Mouse (Mus musculus) heart, postnatal 0 days (tissue): Measurements from ENCODE around the gene Runx2. TPM values are rescaled to one million over a fixed set of nuclear protein-coding genes. Genes with fewer than 3 reads are reported as not detected.

ENCODE experiments used
- ATAC-seq: fragments of 200-750 bp; cut with Nextera tagmentation; 2 replicates; pipeline ENCODE4 v1.8.0; 2017; ENCODE audit warnings: low read depth, moderate number of reproducible peaks, moderate library complexity; ENCODE audit not compliant: insufficient read depth
- DNase-seq: peaks from one replicate; pipeline ENCODE4 v3.0.0-alpha.2; 2016; ENCODE audit warnings: low spot score
- H3K27ac ChIP-seq: fragments of 300-500 bp; sonication (generic); 2 replicates; pipeline ENCODE4 v1.5.1; 2014; ENCODE audit warnings: low read depth, mild to moderate bottlenecking
- H3K27me3 ChIP-seq: fragments of 300-500 bp; sonication (generic); 2 replicates; pipeline ENCODE4 v1.6.1; 2014; ENCODE audit warnings: low read length, mixed read lengths; ENCODE audit not compliant: control insufficient read depth, insufficient read depth
- H3K36me3 ChIP-seq: fragments of 300-500 bp; sonication (generic); replicated peaks from 2 replicates; pipeline ENCODE4 v1.6.1; 2014; ENCODE audit warnings: low read length, mixed read lengths; ENCODE audit not compliant: control insufficient read depth, insufficient read depth
- H3K4me1 ChIP-seq: fragments of 300-500 bp; sonication (generic); 2 replicates; pipeline ENCODE4 v1.6.1; 2014; ENCODE audit warnings: antibody characterized with exemption; ENCODE audit not compliant: control insufficient read depth, insufficient read depth
- H3K4me2 ChIP-seq: fragments of 300-500 bp; sonication (generic); 2 replicates; pipeline ENCODE4 v1.6.1; 2014; ENCODE audit warnings: low read depth, mild to moderate bottlenecking, low read length, moderate library complexity
- H3K4me3 ChIP-seq: fragments of 300-500 bp; sonication (generic); 2 replicates; pipeline ENCODE4 v1.5.1; 2014; ENCODE audit warnings: low read depth, low read length
- H3K9ac ChIP-seq: fragments of 300-500 bp; sonication (generic); replicated peaks from 2 replicates; pipeline ENCODE4 v1.6.1; 2014; ENCODE audit warnings: low read depth, low read length, mixed read lengths
- H3K9me3 ChIP-seq: fragments of 300-500 bp; sonication (generic); replicated peaks from 2 replicates; pipeline ENCODE4 v1.6.1; 2016; ENCODE audit warnings: low read length; ENCODE audit not compliant: control insufficient read depth
- CTCF ChIP-seq: IDR thresholded peaks from 2 replicates; pipeline ENCODE4 v1.5.1; 2016; ENCODE audit warnings: antibody characterized with exemption, control low read depth, low read depth
- EP300 ChIP-seq: IDR thresholded peaks from 2 replicates; pipeline ENCODE4 v1.6.1; 2016; ENCODE audit warnings: antibody characterized with exemption, low read depth
- WGBS: fragments of 180-500 bp; shearing (Covaris S2); extraction: QIAGEN DNeasy Blood & Tissue Kit; methylation state at CpG from one replicate; pipeline ENCODE4 v1.1.7; 2014; 5-methylcytosine and 5-hydroxymethylcytosine counted together
- polyA plus RNA-seq: library from polyadenylated mRNA; unstranded; fragments of >200 nt; fragmentation: Nextera tagmentation; extraction: Ambion mirVana; gene quantifications from 2 replicates; pipeline ENCODE4 v1.2.1, GENCODE M21; 2015
- total RNA-seq: library from RNA; depleted of rRNA; stranded (reverse); fragments of >200 nt; gene quantifications from 2 replicates; pipeline ENCODE4 v1.2.3, GENCODE M21; 2014; ENCODE audit warnings: low replicate concordance

Runx2 gene
- total and polyA plus RNA-seq, 2 experiments from 2014 or later = 0.04 TPM; not detected in 1

- H3K27me3 ChIP-seq = no peaks in the 10 kb centered on the region
- H3K9ac ChIP-seq = no peak overlapping the region
- no peak for TF ChIP-seq CTCF
- no peak for TF ChIP-seq EP300
- no peak overlapping the region for H3K4me3 ChIP-seq
- H3K9me3 ChIP-seq = no peaks in the 10 kb centered on the region
- no peaks in the 10 kb centered on the region for H3K36me3 ChIP-seq
- ATAC-seq = no peak
- no peak overlapping the region for H3K4me2 ChIP-seq
- no peak overlapping the region for H3K27ac ChIP-seq
- no peak for DNase-seq
- WGBS = 66% methylated on average over 8 of the region's 8 CpGs
- no peaks in the 10 kb centered on the region for H3K4me1 ChIP-seq
These were observed 216.6 kb downstream of the Runx2 start for GRCm38 (mm10) chr17:44597918-44598504.

GRCm38 (mm10) chr17:44592737-44593090, 221.9 kb downstream of the Runx2 start:
- DNase-seq (no peak), ATAC-seq (no peak)
- 81% methylated on average over 6 of the region's 6 CpGs for WGBS
- Histone ChIP-seq H3K27ac (no peak overlapping the region), H3K27me3 (no peaks in the 10 kb centered on the region), H3K4me1 (no peaks in the 10 kb centered on the region), H3K9me3 (no peaks in the 10 kb centered on the region), H3K36me3 (no peaks in the 10 kb centered on the region), H3K4me3 (no peak overlapping the region), H3K4me2 (no peak overlapping the region), H3K9ac (no peak overlapping the region)
- TF ChIP-seq CTCF = no peak

GRCm38 (mm10) chr17:44592067-44592736, 222.4 kb downstream of the Runx2 start:
- WGBS = 72% methylated on average over 16 of the region's 16 CpGs
- no peak for ATAC-seq
- TF ChIP-seq CTCF (no peak), EP300 (no peak)

GRCm38 (mm10) chr17:44588470-44588869, 226.1 kb downstream of the Runx2 start:
- no peaks in the 10 kb centered on the region for H3K9me3 ChIP-seq
- H3K9ac ChIP-seq = no peak overlapping the region
- H3K4me1 ChIP-seq = no peaks in the 10 kb centered on the region
- no peak for ATAC-seq
- H3K36me3 ChIP-seq = no peaks in the 10 kb centered on the region
- 63% methylated on average over 3 of the region's 3 CpGs for WGBS
- DNase-seq = no peak
- no peak overlapping the region for H3K4me3 ChIP-seq
- H3K27me3 ChIP-seq = no peaks in the 10 kb centered on the region
- H3K27ac ChIP-seq = no peak overlapping the region
- TF ChIP-seq EP300 (no peak), CTCF (no peak)
- no peak overlapping the region for H3K4me2 ChIP-seq

More at GRCm38 (mm10) chr17:44592067-44592736, 222.4 kb downstream of the Runx2 start:
- Histone ChIP-seq H3K4me1 (no peaks in the 10 kb centered on the region), H3K4me2 (no peak overlapping the region), H3K36me3 (no peaks in the 10 kb centered on the region), H3K9ac (no peak overlapping the region), H3K4me3 (no peak overlapping the region), H3K27me3 (no peaks in the 10 kb centered on the region), H3K9me3 (no peaks in the 10 kb centered on the region), H3K27ac (no peak overlapping the region)
- no peak for DNase-seq

- no peak overlapping the region for H3K4me2 ChIP-seq
- TF ChIP-seq CTCF = no peak
- TF ChIP-seq EP300 = no peak
- H3K4me3 ChIP-seq = no peak overlapping the region
- H3K9me3 ChIP-seq = no peaks in the 10 kb centered on the region
- H3K27me3 ChIP-seq = no peaks in the 10 kb centered on the region
- no peaks in the 10 kb centered on the region for H3K4me1 ChIP-seq
- H3K27ac ChIP-seq = no peak overlapping the region
- H3K36me3 ChIP-seq = no peaks in the 10 kb centered on the region
- no peak for DNase-seq
- WGBS = 50% methylated on average over 3 of the region's 3 CpGs
- no peak overlapping the region for H3K9ac ChIP-seq
- no peak for ATAC-seq
These were observed 226.6 kb downstream of the Runx2 start for GRCm38 (mm10) chr17:44588020-44588419.

GRCm38 (mm10) chr17:44586196-44586595, 228.4 kb downstream of the Runx2 start:
- no peak for ATAC-seq
- H3K9ac ChIP-seq = no peak overlapping the region
- DNase-seq = no peak
- no peak overlapping the region for H3K27ac ChIP-seq
- no peak overlapping the region for H3K4me3 ChIP-seq
- H3K4me1 ChIP-seq = no peaks in the 10 kb centered on the region
- no peaks in the 10 kb centered on the region for H3K9me3 ChIP-seq
- TF ChIP-seq CTCF = no peak
- no peak for TF ChIP-seq EP300
- H3K36me3 ChIP-seq = no peaks in the 10 kb centered on the region
- H3K4me2 ChIP-seq = no peak overlapping the region
- no peaks in the 10 kb centered on the region for H3K27me3 ChIP-seq
- WGBS = 90% methylated on average over 3 of the region's 3 CpGs
